Mouse (Mus musculus): ENCODE measurements around the gene Fndc1.

DNA sequence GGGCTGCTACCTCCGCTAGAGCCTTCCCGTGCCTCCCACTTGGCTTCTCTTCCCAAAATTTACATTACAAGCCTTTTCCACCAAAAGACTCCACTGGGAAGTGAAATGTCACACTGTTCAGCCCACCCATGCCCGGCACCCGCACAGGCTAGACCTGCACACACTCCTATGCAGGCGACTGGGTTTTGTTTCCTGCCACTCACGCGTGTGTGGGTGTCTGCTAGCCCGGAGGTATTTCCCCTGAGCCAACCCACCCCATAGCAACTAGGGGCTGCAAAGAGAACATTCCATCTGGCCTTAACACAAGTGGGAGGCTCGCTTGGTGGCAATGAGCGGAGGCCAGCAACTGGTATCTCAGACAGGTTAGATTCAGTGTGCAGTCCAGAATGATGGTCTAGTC, 44.7 kb upstream of the Fndc1 start:
- TF ChIP-seq POLR2A (IDR thresholded peaks at IDR 0.05; ENCODE audit: low read depth, low read length) (no peak), CTCF (conservative IDR thresholded peaks at IDR 0.05; ENCODE audit: insufficient read depth, insufficient read length, low read depth, low read length) (no peak)
